Mouse (Mus musculus) C2C12 (cell line): ENCODE results near the gene Ada. TPM values are rescaled to one million over a fixed set of nuclear protein-coding genes. Genes with fewer than 3 reads are reported as not detected.

Experiments
- H3K27me3 ChIP-seq: one replicate; pipeline ENCODE4 v1.6.1; 2011; ENCODE audit not compliant: control insufficient read depth, insufficient read depth, insufficient read length
- H3K36me3 ChIP-seq: one replicate; pipeline ENCODE4 v1.6.1; 2011; ENCODE audit not compliant: control insufficient read depth, insufficient read depth
- H3K4me3 ChIP-seq: one replicate; pipeline ENCODE4 v1.5.1; 2011; ENCODE audit warnings: mild to moderate bottlenecking, control low read depth; ENCODE audit not compliant: poor library complexity, insufficient read depth, severe bottlenecking
- H3K79me2 ChIP-seq: one replicate; pipeline ENCODE4 v1.6.1; 2011; ENCODE audit not compliant: control insufficient read depth, insufficient read depth
- H3K79me3 ChIP-seq: one replicate; pipeline ENCODE4 v1.6.1; 2011; ENCODE audit warnings: low read depth, control low read depth
- H3ac ChIP-seq: one replicate; pipeline ENCODE3; 2011; ENCODE audit warnings: low read depth; ENCODE audit not compliant: control insufficient read depth, insufficient read length
- CEBPB ChIP-seq: IDR thresholded peaks from one replicate; pipeline ENCODE4 v1.6.1; 2011; ENCODE audit warnings: low read depth, mild to moderate bottlenecking, control low read depth, moderate library complexity
- CTCF ChIP-seq: IDR thresholded peaks from one replicate; pipeline ENCODE4 v1.5.1; 2011; ENCODE audit not compliant: control insufficient read depth, insufficient read depth, insufficient read length
- FOSL1 ChIP-seq: IDR thresholded peaks from one replicate; pipeline ENCODE4 v1.8.0; 2011; ENCODE audit warnings: mild to moderate bottlenecking, low read length; ENCODE audit not compliant: poor library complexity, insufficient read depth, severe bottlenecking
- MAX ChIP-seq: IDR thresholded peaks from one replicate; pipeline ENCODE4 v1.6.1; 2011; ENCODE audit warnings: mild to moderate bottlenecking, control low read depth
- MYOD1 ChIP-seq: IDR thresholded peaks from one replicate; pipeline ENCODE4 v1.6.1; 2011; ENCODE audit warnings: low read depth; ENCODE audit not compliant: control insufficient read depth, insufficient read length
- MYOG ChIP-seq: IDR thresholded peaks from one replicate; pipeline ENCODE4 v1.6.1; 2011; ENCODE audit not compliant: control insufficient read depth, insufficient read length; ENCODE audit errors: extremely low read depth
- USF1 ChIP-seq: IDR thresholded peaks from one replicate; pipeline ENCODE4 v1.6.1; 2011; ENCODE audit warnings: low read depth, mild to moderate bottlenecking, control low read depth, moderate library complexity
- polyA plus RNA-seq: library from polyadenylated mRNA; unstranded; fragments of >200 nt; fragmentation: generic; extraction: Trizol; gene quantifications from one replicate; pipeline ENCODE4 v1.2.1, GENCODE M21; 2012; ENCODE audit warnings: missing spikeins

Gene Ada
- polyA plus RNA-seq, 1 experiment: 3.3 TPM

GRCm38 (mm10) chr2:163716853-163717252 lies 33.2 kb downstream of the Ada start:
- H3K79me2 ChIP-seq: no peaks in the 10 kb centered on the region
- no peaks in the 10 kb centered on the region for H3K27me3 ChIP-seq
- TF ChIP-seq CTCF: no peak
- peak; percentile 21 for TF ChIP-seq MYOD1
- H3K4me3 ChIP-seq: no peak overlapping the region
- H3ac ChIP-seq: no peak overlapping the region
- H3K36me3 ChIP-seq: peaks cover 5% of the 10 kb centered on the region
- no peaks in the 10 kb centered on the region for H3K79me3 ChIP-seq

- no peak for TF ChIP-seq CEBPB
- no peak for TF ChIP-seq MYOG
- TF ChIP-seq FOSL1: no peak
- TF ChIP-seq MAX: no peak
- TF ChIP-seq USF1: no peak
- TF ChIP-seq CTCF: no peak
- TF ChIP-seq MYOD1: no peak
- no peak overlapping the region for H3K4me3 ChIP-seq
- no peaks in the 10 kb centered on the region for H3K79me2 ChIP-seq
- H3K27me3 ChIP-seq: no peaks in the 10 kb centered on the region
- no peaks in the 10 kb centered on the region for H3K79me3 ChIP-seq
- H3ac ChIP-seq: no peak overlapping the region
- H3K36me3 ChIP-seq: peaks cover under 1% of the 10 kb centered on the region
These were observed 33.6 kb downstream of the Ada start for GRCm38 (mm10) chr2:163716448-163716847.

GRCm38 (mm10) chr2:163713340-163713739 lies 36.7 kb downstream of the Ada start:
- Histone ChIP-seq H3K36me3 (no peaks in the 10 kb centered on the region), H3K4me3 (no peak overlapping the region), H3K79me2 (no peaks in the 10 kb centered on the region), H3K27me3 (no peaks in the 10 kb centered on the region), H3K79me3 (no peaks in the 10 kb centered on the region), H3ac (no peak overlapping the region)
- TF ChIP-seq MAX (no peak), CEBPB (no peak), CTCF (no peak)

GRCm38 (mm10) chr2:163712874-163713273 lies 37.2 kb downstream of the Ada start:
- TF ChIP-seq MAX (no peak), MYOD1 (no peak), FOSL1 (no peak), CTCF (no peak), CEBPB (no peak), USF1 (no peak), MYOG (no peak)
- no peaks in the 10 kb centered on the region for H3K36me3 ChIP-seq
- no peaks in the 10 kb centered on the region for H3K79me3 ChIP-seq
- H3ac ChIP-seq: no peak overlapping the region
- H3K27me3 ChIP-seq: no peaks in the 10 kb centered on the region
- H3K79me2 ChIP-seq: no peaks in the 10 kb centered on the region
- no peak overlapping the region for H3K4me3 ChIP-seq

DNA sequence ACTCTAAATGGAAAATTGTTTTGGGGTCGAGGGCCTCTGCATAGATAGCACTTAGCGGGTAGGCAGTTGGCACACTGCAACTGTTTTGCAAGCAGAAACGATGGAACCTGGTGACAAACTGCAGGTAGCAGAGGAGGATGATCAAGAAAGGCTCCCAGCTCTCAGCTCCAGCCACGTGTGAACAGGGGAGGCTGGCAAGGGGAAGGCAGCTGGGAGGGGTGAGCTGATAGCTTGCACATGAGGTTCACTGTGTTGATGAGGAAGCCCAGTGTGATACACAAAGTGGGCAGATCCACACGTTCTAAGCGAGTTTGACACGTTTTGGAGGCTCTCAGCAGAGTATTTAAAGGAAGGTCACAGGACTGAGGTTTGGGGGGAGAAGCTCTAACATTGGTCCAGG lies 37.6 kb downstream of the Ada start:
- TF ChIP-seq MYOD1 (no peak), CTCF (no peak), USF1 (no peak), FOSL1 (no peak), CEBPB (no peak), MYOG (no peak), MAX (no peak)
- Histone ChIP-seq H3K27me3 (no peaks in the 10 kb centered on the region), H3K79me2 (no peaks in the 10 kb centered on the region), H3K4me3 (no peak overlapping the region), H3K79me3 (no peaks in the 10 kb centered on the region), H3K36me3 (no peaks in the 10 kb centered on the region), H3ac (no peak overlapping the region)

DNA sequence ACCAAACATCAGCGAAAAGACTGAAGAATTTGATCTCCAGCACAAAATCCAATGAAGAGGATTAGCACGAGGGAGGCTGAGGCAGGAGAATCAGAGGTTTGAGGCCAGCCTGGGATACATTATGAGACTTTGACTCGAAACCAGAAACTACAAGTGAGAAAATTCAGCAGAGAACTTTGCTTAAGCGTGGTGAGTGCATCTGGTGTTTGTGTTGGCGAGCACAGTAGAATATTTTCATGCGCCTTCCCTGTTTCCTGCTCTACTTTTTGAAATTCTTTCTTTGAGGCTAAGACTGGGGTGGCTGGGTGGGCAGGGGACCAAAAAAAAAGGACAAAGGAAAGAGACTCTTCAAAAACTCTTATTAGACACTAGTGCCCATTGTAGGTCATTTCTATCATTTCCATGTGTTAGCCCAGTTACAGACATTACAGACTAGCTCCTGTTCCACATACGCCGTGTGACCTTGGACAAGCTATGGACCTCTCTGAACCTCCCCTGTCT lies 38.6 kb downstream of the Ada start:
- TF ChIP-seq USF1 (no peak), CEBPB (no peak), FOSL1 (no peak), CTCF (no peak), MAX (no peak), MYOG (no peak), MYOD1 (no peak)
- H3K36me3 ChIP-seq: no peaks in the 10 kb centered on the region

More for the DNA sequence above, 38.6 kb downstream of the Ada start:
- H3K27me3 ChIP-seq: no peaks in the 10 kb centered on the region
- no peak overlapping the region for H3ac ChIP-seq
- H3K4me3 ChIP-seq: no peak overlapping the region
- H3K79me3 ChIP-seq: no peaks in the 10 kb centered on the region
- H3K79me2 ChIP-seq: no peaks in the 10 kb centered on the region
